Mouse (Mus musculus): Measurements from ENCODE around the gene Samd14. TPM values are rescaled to one million over a fixed set of nuclear protein-coding genes. Genes with fewer than 3 reads are reported as not detected.

Gene Samd14
- total RNA-seq, 2 experiments from 2014 or later: 16.2 to 22.5 TPM

GRCm38 (mm10) chr11:95027850-95028470, 18.3 kb downstream of the Samd14 start:
- DNase-seq (ENCODE audit: low spot score in 2 of 2): no peak

GRCm38 (mm10) chr11:95032945-95033344, 23.3 kb downstream of the Samd14 start:
- no peak for DNase-seq (ENCODE audit: low spot score in 2 of 2)

GRCm38 (mm10) chr11:95033617-95034016, 23.9 kb downstream of the Samd14 start:
- DNase-seq (ENCODE audit: low spot score in 2 of 2): no peak

GRCm38 (mm10) chr11:95034902-95035301, 25.2 kb downstream of the Samd14 start:
- no peak for DNase-seq (ENCODE audit: low spot score in 2 of 2)

- DNase-seq (ENCODE audit: low spot score in 2 of 2): no peak
Observed at GRCm38 (mm10) chr11:95036521-95036920, 26.8 kb downstream of the Samd14 start.

- DNase-seq (ENCODE audit: low spot score in 2 of 2): no peak
Observed at GRCm38 (mm10) chr11:95037306-95037705, 27.6 kb downstream of the Samd14 start.

- no peak for DNase-seq (ENCODE audit: low spot score in 2 of 2)
Observed at GRCm38 (mm10) chr11:95038156-95038817, 28.6 kb downstream of the Samd14 start.

- DNase-seq (ENCODE audit: low spot score in 2 of 2): no peak
Observed at GRCm38 (mm10) chr11:95038818-95039655, 29.4 kb downstream of the Samd14 start.

- DNase-seq (ENCODE audit: low spot score in 2 of 2): no peak
Observed at GRCm38 (mm10) chr11:95039766-95040165, 30.1 kb downstream of the Samd14 start.

- DNase-seq (ENCODE audit: low spot score in 2 of 2): peak in 1 of 2 experiments; percentile 16
Observed at GRCm38 (mm10) chr11:95040491-95041138, 30.9 kb downstream of the Samd14 start.

GRCm38 (mm10) chr11:95041139-95041609, 31.5 kb downstream of the Samd14 start, which contains the start of gene Pdk2:
Gene Pdk2, minus strand, starts transcription at chr11:95041354.
- peak; percentile 79 to 91 for DNase-seq (ENCODE audit: low spot score in 2 of 2)

DNA sequence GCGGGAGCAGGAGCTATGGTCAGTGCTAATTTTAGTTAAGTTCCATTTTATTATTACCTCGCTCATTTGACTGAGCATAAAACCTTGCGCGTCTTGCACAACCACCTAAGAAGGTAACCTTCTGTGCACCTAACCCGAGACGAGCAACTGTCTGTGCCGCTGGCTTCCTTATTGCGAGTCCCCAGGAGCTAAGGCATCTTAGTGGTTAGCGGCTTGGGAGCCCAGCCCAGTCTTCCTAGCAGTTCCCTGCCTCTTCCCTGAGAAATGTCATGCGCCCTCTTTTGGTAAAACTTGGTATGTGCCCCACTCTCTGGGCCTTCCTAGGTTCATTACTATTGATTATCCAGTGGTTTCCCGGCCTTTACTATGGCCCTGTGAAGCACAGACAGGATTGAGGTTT, 32.4 kb downstream of the Samd14 start:
- DNase-seq (ENCODE audit: low spot score in 2 of 2): peak; percentile 29 to 66

- no peak for DNase-seq (ENCODE audit: low spot score in 2 of 2)
Observed at GRCm38 (mm10) chr11:95043060-95043459, 33.4 kb downstream of the Samd14 start.

GRCm38 (mm10) chr11:95043608-95044007, 33.9 kb downstream of the Samd14 start:
- no peak for DNase-seq (ENCODE audit: low spot score in 2 of 2)

GRCm38 (mm10) chr11:95044185-95044870, 34.6 kb downstream of the Samd14 start:
- DNase-seq (ENCODE audit: low spot score in 2 of 2): no peak

GRCm38 (mm10) chr11:95046980-95047680, 37.5 kb downstream of the Samd14 start:
- peak in 1 of 2 experiments; percentile 40 for DNase-seq (ENCODE audit: low spot score in 2 of 2)

GRCm38 (mm10) chr11:95053062-95053461, 43.4 kb downstream of the Samd14 start:
- DNase-seq (ENCODE audit: low spot score in 2 of 2): no peak

DNA sequence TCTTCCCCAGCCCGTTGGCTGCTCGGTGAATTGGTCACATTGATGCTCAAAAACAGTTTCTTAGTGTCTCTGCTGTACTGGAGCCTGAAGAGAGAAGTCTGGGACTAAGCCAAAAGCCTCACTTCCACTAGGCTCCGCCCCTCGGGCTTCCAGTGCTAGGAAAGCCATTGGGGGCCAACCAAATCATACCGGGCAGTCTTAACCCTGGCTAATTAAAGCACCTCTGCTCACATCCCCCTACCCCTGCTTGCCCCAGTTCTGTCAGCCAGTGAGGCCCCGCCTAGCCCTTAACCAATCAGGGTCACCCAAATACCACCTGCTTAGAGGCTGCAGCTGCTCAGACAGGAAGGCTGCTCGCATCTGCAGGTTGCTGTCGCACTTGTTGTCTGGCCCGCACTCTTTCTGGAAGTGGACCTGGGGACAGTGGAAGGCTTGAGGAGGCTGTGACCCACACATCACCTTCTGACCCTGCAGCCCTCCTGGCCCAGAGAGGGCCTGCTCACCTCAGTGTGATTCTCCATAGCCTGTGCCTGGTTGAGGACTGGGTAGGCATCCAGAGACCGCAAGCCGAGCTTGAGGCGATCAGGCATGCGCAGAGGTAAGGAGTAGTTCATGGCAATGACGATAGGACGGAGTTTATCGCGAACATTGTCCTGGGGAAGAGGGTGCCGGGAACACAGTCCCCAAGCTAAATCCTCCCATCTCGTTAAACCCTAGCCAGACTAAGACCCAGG, 47.3 kb downstream of the Samd14 start:
- DNase-seq (ENCODE audit: low spot score in 2 of 2): no peak

DNA sequence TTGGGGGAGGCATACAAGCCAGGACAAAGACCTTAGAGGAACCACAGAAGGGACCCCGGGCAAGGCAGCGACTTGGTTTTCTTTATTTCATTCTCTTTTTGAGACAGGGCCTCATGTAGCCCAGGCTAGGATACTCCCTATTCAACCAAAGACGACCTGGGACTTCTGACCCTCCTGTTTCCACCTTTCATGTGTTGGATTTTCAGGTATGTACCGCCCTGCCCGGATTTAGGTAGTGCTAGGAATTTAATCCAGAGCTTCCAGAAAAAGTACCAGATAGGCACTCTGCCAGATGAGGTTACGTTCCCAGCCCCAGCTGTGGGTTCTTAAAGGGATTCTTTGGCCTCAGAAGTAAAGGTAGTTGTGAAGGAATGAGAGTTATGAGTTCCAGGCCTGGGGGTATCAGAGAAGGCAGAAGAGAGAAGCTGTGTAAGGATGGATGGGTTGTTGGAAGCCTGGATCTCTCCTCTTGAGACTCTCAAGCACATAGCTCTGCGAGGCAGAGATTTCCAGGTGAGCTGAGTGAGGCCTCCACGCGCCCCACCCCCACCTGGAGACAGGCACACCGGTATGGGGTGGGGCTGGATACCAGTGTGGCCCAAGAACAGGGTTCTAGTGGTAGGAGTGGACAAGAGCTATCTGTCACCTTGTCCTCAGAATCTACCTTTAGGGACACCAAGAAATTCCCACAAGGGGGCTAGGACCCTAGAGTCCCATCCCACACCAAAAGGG, 59.7 kb downstream of the Samd14 start:
- DNase-seq (ENCODE audit: low spot score in 2 of 2): no peak

Measured in adrenal gland, postnatal 4 days (tissue).